Mouse (Mus musculus) liver, postnatal 0 days (tissue): ENCODE data around the gene Anks1b. TPM values are rescaled to one million over a fixed set of nuclear protein-coding genes. Genes with fewer than 3 reads are reported as not detected.

Experiments
- ATAC-seq: fragments of 200-750 bp; cut with Nextera tagmentation; 2 replicates; pipeline ENCODE4 v1.8.0; 2017; ENCODE audit warnings: mild to moderate bottlenecking, moderate library complexity
- DNase-seq: peaks from one replicate; pipeline ENCODE4 v3.0.0-alpha.2; 2016
- H3K27ac ChIP-seq: fragments of 300-500 bp; sonication (generic); 2 replicates; pipeline ENCODE4 v1.5.1; 2014; ENCODE audit warnings: antibody characterized with exemption, moderate library complexity, mild to moderate bottlenecking, low read depth
- H3K27me3 ChIP-seq: fragments of 300-500 bp; sonication (generic); 2 replicates; pipeline ENCODE4 v1.6.1; 2014; ENCODE audit warnings: low read length, control low read depth, mixed read lengths; ENCODE audit not compliant: insufficient read depth
- H3K36me3 ChIP-seq: fragments of 300-500 bp; sonication (generic); replicated peaks from 2 replicates; pipeline ENCODE4 v1.6.1; 2014; ENCODE audit warnings: mild to moderate bottlenecking, control low read depth, low read length, moderate library complexity, mixed read lengths; ENCODE audit not compliant: insufficient read depth
- H3K4me1 ChIP-seq: fragments of 300-500 bp; sonication (generic); 2 replicates; pipeline ENCODE4 v1.6.1; 2014; ENCODE audit warnings: antibody characterized with exemption, mild to moderate bottlenecking, control low read depth; ENCODE audit not compliant: insufficient read depth
- H3K4me2 ChIP-seq: fragments of 300-500 bp; sonication (generic); 2 replicates; pipeline ENCODE4 v1.6.1; 2014; ENCODE audit warnings: low read depth, mild to moderate bottlenecking, low read length, moderate library complexity, mixed read lengths
- H3K4me3 ChIP-seq: fragments of 300-500 bp; sonication (generic); 2 replicates; pipeline ENCODE4 v1.5.1; 2014; ENCODE audit warnings: low read depth, low read length
- H3K9ac ChIP-seq: fragments of 300-500 bp; sonication (generic); replicated peaks from 2 replicates; pipeline ENCODE4 v1.6.1; 2014; ENCODE audit warnings: mild to moderate bottlenecking, moderate library complexity
- H3K9me3 ChIP-seq: fragments of 300-500 bp; sonication (generic); 2 replicates; pipeline ENCODE4 v1.6.1; 2016; ENCODE audit warnings: mild to moderate bottlenecking, control low read depth, low read length, mixed read lengths
- CTCF ChIP-seq: sonication (generic); IDR thresholded peaks from 2 replicates; pipeline ENCODE4 v1.5.1; 2016; ENCODE audit warnings: antibody characterized with exemption, low read depth
- EP300 ChIP-seq: IDR thresholded peaks from 2 replicates; pipeline ENCODE4 v1.6.1; 2016; ENCODE audit warnings: antibody characterized with exemption, low read depth, mild to moderate bottlenecking
- WGBS: fragments of 180-500 bp; shearing (Covaris S2); extraction: QIAGEN DNeasy Blood & Tissue Kit; methylation state at CpG from one replicate; pipeline ENCODE4 v1.1.7; 2014; ENCODE audit not compliant: insufficient replicate concordance; 5-methylcytosine and 5-hydroxymethylcytosine counted together
- polyA plus RNA-seq: library from polyadenylated mRNA; unstranded; fragments of >200 nt; fragmentation: Nextera tagmentation; extraction: Ambion mirVana; gene quantifications from 2 replicates; pipeline ENCODE4 v1.2.1, GENCODE M21; 2015

Anks1b gene
- polyA plus RNA-seq, 1 experiment from 2014 or later = not detected

DNA sequence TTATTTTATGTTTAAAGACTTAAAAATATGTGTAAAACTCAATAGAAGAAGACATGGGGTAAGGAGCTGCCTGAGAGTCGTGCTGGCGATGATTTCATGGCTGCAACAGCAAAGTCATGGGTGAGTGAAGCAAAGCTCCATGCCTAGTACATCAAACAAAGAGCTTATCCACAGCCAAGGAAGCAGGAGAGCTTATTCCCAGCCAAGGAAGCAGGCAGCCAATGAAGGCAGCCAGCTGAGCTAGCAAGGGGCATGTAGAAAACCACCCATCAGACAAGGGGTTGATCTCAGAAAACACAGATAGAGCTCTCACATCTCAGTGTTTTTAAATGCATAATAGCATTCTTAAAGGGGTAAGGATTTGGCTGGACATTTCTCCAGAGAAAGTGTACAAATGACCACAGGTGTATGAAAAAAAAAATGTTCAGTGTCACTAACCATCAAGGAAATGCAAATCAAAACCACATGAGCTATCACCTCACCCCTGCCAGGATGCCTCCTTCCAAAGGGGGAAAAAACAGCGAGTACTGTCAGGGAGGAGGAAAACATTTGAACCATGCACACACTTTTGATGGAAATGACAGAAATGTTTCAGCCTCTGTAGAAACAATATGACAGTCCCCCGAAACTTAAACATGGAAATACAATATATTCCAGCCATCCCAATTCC, 911.8 kb downstream of the Anks1b start:
- H3K9me3 ChIP-seq = no peaks in the 10 kb centered on the region
- no peaks in the 10 kb centered on the region for H3K4me1 ChIP-seq
- WGBS = 64% methylated on average over 4 of the region's 4 CpGs
- no peak overlapping the region for H3K4me3 ChIP-seq
- TF ChIP-seq CTCF = no peak
- no peak for TF ChIP-seq EP300
- no peak overlapping the region for H3K27ac ChIP-seq
- H3K9ac ChIP-seq = no peak overlapping the region
- ATAC-seq (no peak), DNase-seq (no peak)
- no peak overlapping the region for H3K4me2 ChIP-seq
- H3K27me3 ChIP-seq = no peaks in the 10 kb centered on the region
- no peaks in the 10 kb centered on the region for H3K36me3 ChIP-seq

DNA sequence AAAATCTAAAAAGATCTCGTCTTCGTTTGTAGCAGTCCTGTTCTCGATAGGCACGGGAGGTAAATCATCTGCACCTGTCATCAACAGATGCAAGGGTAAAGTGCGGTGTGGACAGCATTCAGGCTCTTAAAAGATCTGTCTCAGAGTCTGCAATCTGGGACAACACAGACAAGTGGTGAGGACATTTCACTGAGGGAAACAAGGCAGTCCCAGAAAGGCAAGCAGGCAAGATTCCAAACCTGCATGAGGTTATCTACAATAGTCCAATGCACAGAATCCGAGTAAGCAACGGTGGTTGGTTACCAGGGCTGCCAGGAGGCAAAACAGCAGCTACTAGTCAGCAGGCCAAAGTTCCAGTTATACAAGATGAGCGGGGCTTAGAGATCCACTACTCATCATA, 912.4 kb downstream of the Anks1b start:
- ATAC-seq (no peak), DNase-seq (no peak)
- Histone ChIP-seq H3K27me3 (no peaks in the 10 kb centered on the region), H3K27ac (no peak overlapping the region), H3K9ac (no peak overlapping the region), H3K4me2 (no peak overlapping the region), H3K36me3 (no peaks in the 10 kb centered on the region), H3K9me3 (no peaks in the 10 kb centered on the region), H3K4me1 (no peaks in the 10 kb centered on the region), H3K4me3 (no peak overlapping the region)
- WGBS = 79% methylated on average over 8 of the region's 8 CpGs
- TF ChIP-seq CTCF (no peak), EP300 (no peak)

DNA sequence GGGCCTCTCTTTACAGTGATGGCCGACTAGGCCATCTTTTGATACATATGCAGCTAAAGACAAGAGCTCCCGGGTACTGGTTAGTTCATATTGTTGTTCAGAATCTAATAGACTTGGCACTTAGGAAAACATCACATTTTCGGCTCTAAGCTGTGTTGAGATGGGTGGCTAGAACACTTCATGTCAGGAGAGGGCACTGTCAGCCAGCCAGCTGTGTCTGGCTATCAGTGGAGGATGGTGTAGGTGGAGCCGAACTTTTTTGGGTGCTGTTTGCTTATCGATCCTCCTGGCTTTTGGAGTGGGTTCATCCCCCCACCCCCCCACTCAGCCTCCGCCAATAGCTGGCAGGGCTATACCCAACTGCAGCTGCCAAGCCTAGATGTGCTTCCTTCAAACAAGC, 929.8 kb downstream of the Anks1b start:
- no peak overlapping the region for H3K9ac ChIP-seq
- H3K27ac ChIP-seq = no peak overlapping the region
- H3K9me3 ChIP-seq = no peaks in the 10 kb centered on the region
- H3K4me1 ChIP-seq = no peaks in the 10 kb centered on the region
- no peak for TF ChIP-seq EP300
- TF ChIP-seq CTCF = no peak
- DNase-seq = no peak
- no peak overlapping the region for H3K4me2 ChIP-seq
- no peak for ATAC-seq
- H3K27me3 ChIP-seq = no peaks in the 10 kb centered on the region
- WGBS = 48% methylated on average over 6 of the region's 6 CpGs
- no peaks in the 10 kb centered on the region for H3K36me3 ChIP-seq
- no peak overlapping the region for H3K4me3 ChIP-seq

DNA sequence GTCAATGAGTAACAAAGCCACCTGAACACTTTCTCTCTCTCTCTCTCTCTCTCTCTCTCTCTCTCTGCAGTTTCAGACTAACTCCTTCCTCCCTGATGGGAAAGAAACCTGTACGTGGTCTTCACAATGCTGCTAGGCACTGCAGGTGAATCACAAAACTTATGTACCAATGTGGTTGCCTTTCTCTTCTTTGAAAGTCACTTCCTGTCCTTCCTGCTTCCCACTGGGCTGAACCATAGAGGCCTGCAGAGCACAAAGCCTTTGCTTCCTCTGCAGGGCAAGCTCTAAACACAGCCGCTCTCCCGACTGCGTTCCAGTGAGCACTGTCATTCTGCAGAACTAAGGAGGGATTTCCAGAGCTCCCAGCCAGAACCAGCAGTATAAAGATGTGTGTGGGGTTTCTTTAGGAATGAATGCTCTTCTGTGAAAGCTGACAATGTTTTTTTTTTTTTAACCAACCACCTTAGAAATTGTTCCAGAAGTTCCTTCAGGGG, 931.3 kb downstream of the Anks1b start:
- Histone ChIP-seq H3K4me3 (no peak overlapping the region), H3K9me3 (no peaks in the 10 kb centered on the region), H3K27ac (no peak overlapping the region), H3K36me3 (no peaks in the 10 kb centered on the region), H3K4me1 (no peaks in the 10 kb centered on the region), H3K9ac (no peak overlapping the region), H3K27me3 (no peaks in the 10 kb centered on the region), H3K4me2 (no peak overlapping the region)
- no peak for DNase-seq
- ATAC-seq = no peak
- TF ChIP-seq CTCF (no peak), EP300 (no peak)
- 16% methylated on average over 4 of the region's 4 CpGs for WGBS

DNA sequence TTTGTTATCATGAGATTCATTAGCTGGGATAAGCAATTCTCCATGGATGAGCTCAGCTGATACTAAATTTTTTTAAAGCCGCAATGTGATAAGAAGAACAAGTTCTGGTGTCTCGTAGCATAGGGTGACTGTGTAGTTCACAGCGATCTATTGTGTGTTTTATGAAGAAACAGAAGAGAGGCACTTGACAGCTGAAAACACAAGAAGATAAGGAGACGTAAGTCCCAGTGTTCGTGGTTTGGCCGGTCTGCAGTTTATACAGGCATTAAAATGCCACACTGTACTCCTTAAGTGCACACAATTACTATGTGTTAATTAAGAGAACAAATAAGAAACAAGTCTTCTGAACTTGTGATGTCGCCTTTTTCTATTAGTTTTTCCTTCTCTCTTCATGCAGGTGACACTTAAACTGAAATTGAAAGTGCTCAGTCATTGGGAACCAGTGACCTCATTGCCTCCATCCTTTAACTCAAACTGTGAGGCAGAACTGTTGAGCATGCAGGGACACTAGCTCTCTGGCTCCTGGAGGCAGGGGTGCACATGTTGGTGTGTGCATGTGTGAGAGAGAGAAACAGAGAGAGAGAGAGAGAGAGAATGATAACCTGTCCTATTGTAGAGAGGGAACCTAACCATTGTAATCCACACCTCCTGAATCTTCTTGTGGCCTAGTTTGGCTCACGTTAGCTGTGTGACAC, 935.5 kb downstream of the Anks1b start:
- H3K4me3 ChIP-seq = no peak overlapping the region
- 71% methylated on average over 8 of the region's 8 CpGs for WGBS

DNA sequence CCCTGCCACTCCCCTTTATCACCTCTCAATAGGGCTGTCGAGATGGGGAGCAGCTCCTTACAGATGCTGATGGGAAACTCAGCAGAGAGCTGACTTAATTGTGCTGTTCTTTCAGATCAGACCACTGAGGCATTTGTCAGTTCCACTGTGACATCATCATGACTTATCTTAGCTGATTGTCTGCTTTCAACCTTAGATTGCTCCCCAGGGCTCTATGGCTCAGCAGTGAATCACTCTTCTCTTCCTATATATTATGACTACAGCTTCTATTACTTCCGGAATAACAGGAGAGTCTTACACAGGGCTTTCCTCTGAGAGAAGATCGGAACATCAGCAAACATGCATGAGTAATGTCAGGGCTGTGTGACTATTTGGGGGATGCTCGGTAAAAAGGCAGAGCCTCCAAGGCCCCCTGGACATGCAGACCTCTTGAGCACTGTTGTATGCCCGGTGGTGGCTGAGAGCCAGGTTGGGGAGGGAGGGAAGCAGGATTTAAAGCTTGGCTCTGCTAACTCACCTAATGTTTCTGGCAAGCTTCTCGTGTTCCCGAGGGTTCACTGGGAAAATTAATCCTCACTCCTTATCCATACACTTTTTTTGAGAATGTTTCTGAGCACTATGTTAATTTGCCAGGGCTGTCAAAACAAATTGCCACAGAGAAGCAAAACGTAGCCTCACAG, 936.7 kb downstream of the Anks1b start:
- no peak overlapping the region for H3K9ac ChIP-seq
- TF ChIP-seq CTCF (no peak), EP300 (no peak)
- H3K4me3 ChIP-seq = no peak overlapping the region
- DNase-seq (no peak), ATAC-seq (no peak)
- no peak overlapping the region for H3K27ac ChIP-seq
- WGBS = 34% methylated on average over 8 of the region's 8 CpGs
- H3K4me2 ChIP-seq = no peak overlapping the region
- no peaks in the 10 kb centered on the region for H3K9me3 ChIP-seq
- no peaks in the 10 kb centered on the region for H3K27me3 ChIP-seq
- no peaks in the 10 kb centered on the region for H3K36me3 ChIP-seq
- H3K4me1 ChIP-seq = no peaks in the 10 kb centered on the region

More for the DNA sequence above, 935.5 kb downstream of the Anks1b start:
- Histone ChIP-seq H3K9me3 (no peaks in the 10 kb centered on the region), H3K27ac (no peak overlapping the region), H3K4me1 (no peaks in the 10 kb centered on the region), H3K4me2 (no peak overlapping the region), H3K27me3 (no peaks in the 10 kb centered on the region), H3K36me3 (no peaks in the 10 kb centered on the region), H3K9ac (no peak overlapping the region)
- ATAC-seq = no peak
- TF ChIP-seq CTCF (no peak), EP300 (no peak)
- no peak for DNase-seq
